21 mouse cellular contexts compared by ENCODE assay signal in the genomic region with DNA sequence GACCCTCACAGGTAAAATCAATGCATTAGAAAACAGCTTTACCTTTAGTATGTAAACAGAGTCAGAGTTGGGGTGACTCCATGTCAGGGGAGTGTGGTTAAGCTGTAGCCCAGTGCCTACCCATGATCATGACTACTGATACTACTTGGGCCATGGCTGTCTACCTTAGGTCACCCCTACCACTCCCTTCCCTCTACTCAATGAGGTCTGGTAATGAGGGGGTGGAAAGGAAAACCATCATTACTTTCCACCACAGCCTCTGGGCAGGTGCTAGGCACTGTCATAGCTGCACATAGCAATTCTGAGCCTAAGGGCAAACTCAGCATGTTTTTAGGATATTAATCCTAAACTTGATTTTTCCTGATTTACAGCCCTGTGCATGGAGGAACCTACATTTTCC. TPM values are rescaled to one million over a fixed set of nuclear protein-coding genes. Genes with fewer than 3 reads are reported as not detected.
DNase-seq lines count a peak whose midpoint lies in the region; ATAC-seq and TF ChIP-seq lines count a peak whose summit lies in the region.
"Had no signal": no experiment of that assay in that cellular context is flagged by ENCODE, and none has a peak within 500 bp of the region (broad histone marks: within the 10 kb centered on the region; RNA-seq: fewer than 3 reads in every experiment).

No protein-coding gene starts in this region.

- no peak overlapping the region for H3K27ac ChIP-seq in liver, embryonic 12.5 days
- H3K27ac ChIP-seq in thymus, adult 2 months (ENCODE audit: control insufficient read depth, insufficient read depth, low read length) = peak overlapping the region; percentile 86
- peak overlapping the region; percentile 39; the same call in 1 of the 2 replicates for H3K27ac ChIP-seq in MEL (ENCODE audit: control insufficient read depth, low read depth, low read length)
- H3K27ac ChIP-seq: embryonic facial prominence, embryonic 12.5 days; forebrain, embryonic 15.5 days; heart, embryonic 10.5 days; hindbrain, embryonic 12.5 days; hindbrain, postnatal 0 days had no signal

- TF ChIP-seq POLR2A in thymus, adult 2 months (IDR thresholded peaks at IDR 0.05; ENCODE audit: control insufficient read depth, extremely low read depth, insufficient read depth, low read length, poor library complexity) = no peak
- TF ChIP-seq POLR2A in MEL (IDR thresholded peaks at IDR 0.05; ENCODE audit: control insufficient read depth in 1 of 2, insufficient read depth in 1 of 2, low read depth in 1 of 2, low read length in 2 of 2, poor library complexity in 1 of 2) = no peak

- H3K9me3 ChIP-seq in liver, embryonic 12.5 days (replicated peaks) = no peaks in the 10 kb centered on the region
- no peaks in the 10 kb centered on the region for H3K9me3 ChIP-seq in MEL (replicated peaks; ENCODE audit: insufficient read depth, low read length)
- H3K9me3 ChIP-seq: embryonic facial prominence, embryonic 12.5 days; forebrain, embryonic 15.5 days; G1E; heart, embryonic 10.5 days; hindbrain, embryonic 12.5 days had no signal

- 0 out of 2 replicates have a peak, but pooled peaks have one; percentile 14 for ATAC-seq in liver, embryonic 12.5 days
- ATAC-seq: forebrain, embryonic 15.5 days; hindbrain, postnatal 0 days had no signal

- H3K9ac ChIP-seq in liver, embryonic 12.5 days = no peak overlapping the region
- no peak overlapping the region for H3K9ac ChIP-seq in MEL (ENCODE audit: control insufficient read depth, low read depth, low read length, poor library complexity, severe bottlenecking)
- H3K9ac ChIP-seq: hindbrain, embryonic 12.5 days had no signal

- no peak for TF ChIP-seq EP300 in MEL (IDR thresholded peaks at IDR 0.05; ENCODE audit: low read depth in 1 of 2, low read length in 2 of 2)

- H3K36me3 ChIP-seq in liver, embryonic 12.5 days = no peaks in the 10 kb centered on the region
- H3K36me3 ChIP-seq in thymus, adult 2 months (ENCODE audit: control insufficient read depth, insufficient read depth, low read length) = no peaks in the 10 kb centered on the region
- H3K36me3 ChIP-seq in MEL (ENCODE audit: control insufficient read depth in 1 of 2, insufficient read depth in 2 of 2, low read length in 2 of 2) = peaks cover 0 to 27% of the 10 kb centered on the region in 2 experiments; a peak in 2 of 4 replicates
- H3K36me3 ChIP-seq: embryonic facial prominence, embryonic 12.5 days; forebrain, embryonic 15.5 days; G1E; heart, embryonic 10.5 days; hindbrain, embryonic 12.5 days had no signal

- TF ChIP-seq RAD21 in MEL (IDR thresholded peaks at IDR 0.05; ENCODE audit: low read depth, low read length) = no peak

- H3K4me1 ChIP-seq in liver, embryonic 12.5 days = peaks cover 45% of the 10 kb centered on the region
- H3K4me1 ChIP-seq in thymus, adult 2 months (replicated peaks; ENCODE audit: control insufficient read depth, insufficient read depth, low read length) = peaks cover 31% of the 10 kb centered on the region
- H3K4me1 ChIP-seq in MEL (ENCODE audit: control insufficient read depth in 1 of 2, insufficient read depth in 2 of 2, low read length in 2 of 2) = peaks cover 20 to 32% of the 10 kb centered on the region in 2 experiments
- H3K4me1 ChIP-seq: embryonic facial prominence, embryonic 12.5 days had no signal

- no peak for TF ChIP-seq CTCF in thymus, adult 2 months (IDR thresholded peaks at IDR 0.05; ENCODE audit: borderline replicate concordance, control insufficient read depth, extremely low read depth, insufficient read depth, low read length, poor library complexity)
- TF ChIP-seq CTCF in MEL (IDR thresholded peaks at IDR 0.05 in 2 of 3, conservative IDR thresholded peaks at IDR 0.05 in 1 of 3; ENCODE audit: control insufficient read depth in 1 of 3, insufficient read depth in 1 of 3, low read depth in 2 of 3, low read length in 3 of 3, poor library complexity in 1 of 3, severe bottlenecking in 1 of 3) = no peak

- DNase-seq in liver = no peak
- DNase-seq in thymus, adult 2 months = peak; percentile 40
- no peak for DNase-seq in thymus, adult 18-20 months
- DNase-seq in 416B (ENCODE audit: low read depth) = peak; percentile 51
- no peak for DNase-seq in MEL (ENCODE audit: low read depth, low spot score)
- no peak for DNase-seq in adrenal gland, adult (ENCODE audit: inconsistent age in 2 of 2, low spot score in 1 of 2)
- DNase-seq in cerebellum, adult 9-10 months = no peak
- DNase-seq: adrenal gland, adult 2 months; adrenal gland, postnatal 25 days; cerebellum, adult 18-20 months; cerebellum, postnatal 10 days; gastrocnemius, postnatal 10 days; heart, postnatal 10 days; heart, postnatal 4 days had no signal

- no peak overlapping the region for H3K4me3 ChIP-seq in liver, embryonic 12.5 days
- H3K4me3 ChIP-seq in thymus, adult 2 months (ENCODE audit: control insufficient read depth, insufficient read depth, low read length) = no peak overlapping the region
- H3K4me3 ChIP-seq in MEL (ENCODE audit: control insufficient read depth in 1 of 2, insufficient read depth in 1 of 2, low read depth in 2 of 2, low read length in 2 of 2) = no peak overlapping the region
- H3K4me3 ChIP-seq: hindbrain, embryonic 12.5 days had no signal

- peaks cover 2% of the 10 kb centered on the region; the same call in 1 of the 2 replicates for H3K79me2 ChIP-seq in MEL (ENCODE audit: control insufficient read depth, insufficient read depth, low read length, poor library complexity)

- no peaks in the 10 kb centered on the region for H3K27me3 ChIP-seq in liver, embryonic 12.5 days (replicated peaks)
- H3K27me3 ChIP-seq in thymus, adult 2 months (ENCODE audit: control insufficient read depth, insufficient read depth, low read length) = no peaks in the 10 kb centered on the region
- no peaks in the 10 kb centered on the region for H3K27me3 ChIP-seq in MEL (ENCODE audit: control insufficient read depth in 1 of 2, insufficient read depth in 2 of 2, low read length in 2 of 2)
- H3K27me3 ChIP-seq: embryonic facial prominence, embryonic 12.5 days; forebrain, embryonic 15.5 days had no signal

- H3K4me2 ChIP-seq in liver, embryonic 12.5 days = no peak overlapping the region

TF ChIP-seq in MEL, 35 proteins besides CTCF, POLR2A, EP300 and RAD21:
- TF ChIP-seq ZC3H11A (IDR thresholded peaks at IDR 0.05; ENCODE audit: low read depth, low read length) = no peak
- no peak for TF ChIP-seq TBP (IDR thresholded peaks at IDR 0.05; ENCODE audit: low read depth, low read length)
- no peak for TF ChIP-seq GATA1 (IDR thresholded peaks at IDR 0.05; ENCODE audit: low read depth, low read length)
- no peak for TF ChIP-seq MYB (IDR thresholded peaks at IDR 0.05; ENCODE audit: low read depth, low read length)
- no peak for TF ChIP-seq USF1 (IDR thresholded peaks at IDR 0.05; ENCODE audit: low read depth, low read length)
- no peak for TF ChIP-seq TAL1 (IDR thresholded peaks at IDR 0.05; ENCODE audit: low read length)
- TF ChIP-seq TCF12 (IDR thresholded peaks at IDR 0.05; ENCODE audit: low read depth, low read length) = no peak
- no peak for TF ChIP-seq ETS1 (IDR thresholded peaks at IDR 0.05; ENCODE audit: low read depth, low read length)
- no peak for TF ChIP-seq CHD2 (IDR thresholded peaks at IDR 0.05; ENCODE audit: low read length)
- no peak for TF ChIP-seq ELF1 (IDR thresholded peaks at IDR 0.05; ENCODE audit: low read depth, low read length)
- TF ChIP-seq MAFK (IDR thresholded peaks at IDR 0.05; ENCODE audit: borderline replicate concordance, low read depth, low read length) = no peak
- TF ChIP-seq MXI1 (IDR thresholded peaks at IDR 0.05; ENCODE audit: low read depth, low read length) = no peak
- TF ChIP-seq NRF1 (IDR thresholded peaks at IDR 0.05; ENCODE audit: insufficient read depth, low read depth, low read length, poor library complexity, severe bottlenecking) = no peak
- TF ChIP-seq NELFE (IDR thresholded peaks at IDR 0.05; ENCODE audit: low read depth, low read length) = no peak
- TF ChIP-seq KAT2A (conservative IDR thresholded peaks at IDR 0.05; ENCODE audit: low read depth, low read length) = no peak
- no peak for TF ChIP-seq ZMIZ1 (IDR thresholded peaks at IDR 0.05; ENCODE audit: low read depth, low read length)
- no peak for TF ChIP-seq ZKSCAN1 (IDR thresholded peaks at IDR 0.05; ENCODE audit: low read depth, low read length)
- TF ChIP-seq JUND (IDR thresholded peaks at IDR 0.05; ENCODE audit: low read depth, low read length) = no peak
- no peak for TF ChIP-seq RCOR1 (IDR thresholded peaks at IDR 0.05; ENCODE audit: low read depth, low read length)
- TF ChIP-seq GABPA (IDR thresholded peaks at IDR 0.05; ENCODE audit: low read depth, low read length) = no peak

RNA-seq across cellular contexts. Expression of a gene that starts 27.1 kb away (rescaled TPM):
- 24.3 and 24.7 TPM in 2 replicates for polyA plus RNA-seq in liver, embryonic 12.5 days (2016; fragmentation: Nextera tagmentation; extraction: Ambion mirVana)
- 318 and 334 TPM in 2 replicates for polyA plus RNA-seq in thymus, adult 2 months (2012; rRNA removed)
- 125 and 133 TPM in 2 replicates for total RNA-seq in MEL (2012; rRNA removed)
- 100 to 1,000 TPM; 155 to 245 TPM for polyA plus RNA-seq in MEL (2012; ENCODE audit: insufficient read depth in 1 of 2, insufficient read length in 2 of 2, low read depth in 1 of 2, low replicate concordance in 2 of 2, missing spikeins in 1 of 2)

Comparison
In these comparisons a context has a peak if more than half of its experiments do, and no peak if none do; other contexts are left out.
1. DNase-seq: peak in thymus, adult 2 months (single experiment) and 416B (single experiment); none in liver (single experiment), thymus, adult 18-20 months (0 of 2), MEL (single experiment), adrenal gland, adult (0 of 2) and cerebellum, adult 9-10 months (single experiment).